Mouse (Mus musculus) WW6 (cell line): ENCODE results near the gene Mapk10.
"Not testable (repeated sequence)": the region's sequence is repeated elsewhere in the genome, so short reads cannot be mapped to it uniquely, and the experiment has no call there.

Experiments used
- DNase-seq: peaks from one replicate; pipeline ENCODE4 v3.0.0-alpha.2; 2013; ENCODE audit warnings: low read depth, low spot score

The Mapk10 gene

GRCm38 (mm10) chr5:102872996-102873395 lies 338.1 kb downstream of the Mapk10 start:
- DNase-seq: not testable (repeated sequence)

GRCm38 (mm10) chr5:102868196-102868595 lies 342.9 kb downstream of the Mapk10 start:
- DNase-seq: no peak

- DNase-seq: no peak
Measured at GRCm38 (mm10) chr5:102859749-102860148, 351.4 kb downstream of the Mapk10 start.

- DNase-seq: no peak
Measured at GRCm38 (mm10) chr5:102858047-102858446, 353.1 kb downstream of the Mapk10 start.
